Mouse (Mus musculus): ENCODE measurements around the gene Med9.

DNA sequence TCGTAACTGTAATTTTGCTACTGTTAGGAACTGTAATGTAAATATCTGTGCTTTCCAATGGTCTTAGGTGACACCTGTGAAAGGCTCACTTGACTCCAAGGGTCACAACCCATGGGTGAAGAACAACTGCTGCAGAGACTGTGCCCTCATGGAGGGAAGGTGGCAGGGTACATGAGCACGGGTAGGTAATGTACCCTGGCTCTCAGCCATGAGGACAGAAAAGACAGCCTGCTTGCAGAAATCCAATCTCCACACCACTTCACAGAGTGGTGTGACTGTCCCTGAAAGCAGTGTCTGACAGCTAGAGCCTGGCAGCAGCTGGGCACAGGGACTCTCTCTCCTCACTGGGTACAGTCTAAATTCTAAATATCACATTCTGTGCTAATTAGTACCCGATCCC is 63.5 kb downstream of the Med9 start:
- TF ChIP-seq MYOD1 (IDR thresholded peaks at IDR 0.05; ENCODE audit: control insufficient read depth, insufficient read length, low read depth) (no peak), CTCF (IDR thresholded peaks at IDR 0.05; ENCODE audit: control insufficient read depth, insufficient read depth, insufficient read length) (no peak), MYOG (IDR thresholded peaks at IDR 0.05; ENCODE audit: control insufficient read depth, extremely low read depth, insufficient read length) (no peak), MAX (IDR thresholded peaks at IDR 0.05) (no peak), FOSL1 (IDR thresholded peaks at IDR 0.05; ENCODE audit: insufficient read depth, low read length, poor library complexity, severe bottlenecking) (no peak)
